Comparison of ENCODE assay signal across 25 mouse cellular contexts in the genomic region with DNA sequence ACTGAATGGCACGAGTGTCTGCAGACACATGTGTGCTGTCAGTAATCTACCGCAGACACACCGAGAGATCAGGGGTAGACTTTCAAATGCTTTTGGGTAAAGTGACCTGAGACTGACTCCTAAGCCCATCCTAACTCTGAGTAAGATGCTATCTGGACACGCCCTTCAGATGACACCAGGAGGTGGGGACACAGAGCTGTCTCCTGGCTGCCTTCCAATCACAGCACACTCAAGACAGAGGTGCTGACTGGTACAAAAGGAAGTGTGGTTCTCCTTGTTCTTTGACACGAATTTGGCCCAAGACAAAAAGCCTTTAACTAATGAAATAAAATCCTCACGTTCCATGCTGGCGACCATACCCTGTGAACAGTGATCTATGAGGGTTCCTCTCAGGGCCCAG. TPM values are rescaled to one million over a fixed set of nuclear protein-coding genes. Genes with fewer than 3 reads are reported as not detected.
"Had no signal": no experiment of that assay in that cellular context is flagged by ENCODE, and none has a peak within 500 bp of the region (broad histone marks: within the 10 kb centered on the region; RNA-seq: fewer than 3 reads in every experiment).

No protein-coding gene starts in this region.

- H3K4me3 ChIP-seq: layer of hippocampus, adult 2 months; left cerebral cortex, adult 2 months; limb, embryonic 12.5 days; limb, embryonic 15.5 days; liver, embryonic 12.5 days; midbrain, embryonic 12.5 days; midbrain, embryonic 15.5 days; neural tube, embryonic 12.5 days; neural tube, embryonic 15.5 days; stomach, embryonic 15.5 days had no signal

- H3K27ac ChIP-seq: kidney, postnatal 0 days; layer of hippocampus, adult 2 months; left cerebral cortex, adult 2 months; limb, embryonic 12.5 days; limb, embryonic 15.5 days; liver, embryonic 12.5 days; midbrain, embryonic 12.5 days; midbrain, embryonic 15.5 days; neural tube, embryonic 12.5 days; neural tube, embryonic 15.5 days; stomach, embryonic 15.5 days had no signal

- H3K27me3 ChIP-seq: limb, embryonic 12.5 days; limb, embryonic 15.5 days; liver, embryonic 12.5 days; midbrain, embryonic 12.5 days; midbrain, embryonic 15.5 days; neural tube, embryonic 12.5 days; neural tube, embryonic 15.5 days; stomach, embryonic 15.5 days had no signal

- H3K9me3 ChIP-seq: limb, embryonic 12.5 days; limb, embryonic 15.5 days; liver, embryonic 12.5 days; midbrain, embryonic 12.5 days; midbrain, embryonic 15.5 days; neural tube, embryonic 12.5 days; neural tube, embryonic 15.5 days; stomach, embryonic 15.5 days had no signal

- H3K4me1 ChIP-seq: limb, embryonic 12.5 days; limb, embryonic 15.5 days; liver, embryonic 12.5 days; midbrain, embryonic 12.5 days; midbrain, embryonic 15.5 days; neural tube, embryonic 12.5 days; neural tube, embryonic 15.5 days; stomach, embryonic 15.5 days had no signal

- DNase-seq: kidney, adult 18-20 months; kidney, adult 9 months; kidney, postnatal 25 days; layer of hippocampus, postnatal 36 days; lung, adult 2 months; lung, postnatal 14 days; lung, postnatal 4 days; right cerebral cortex, adult 18-20 months; right cerebral cortex, postnatal 14 days; right cerebral cortex, postnatal 4 days; spleen, adult 18-20 months; thymus, postnatal 36 days had no signal

RNA-seq across cellular contexts. Expression of a gene that starts 28.0 kb away (rescaled TPM):
- polyA plus RNA-seq: kidney, postnatal 0 days; limb, embryonic 15.5 days; liver, embryonic 12.5 days; liver, embryonic 16.5 days; midbrain, embryonic 12.5 days; midbrain, embryonic 15.5 days; neural tube, embryonic 12.5 days; neural tube, embryonic 15.5 days; stomach, embryonic 15.5 days; thymus, postnatal 0 days had no signal
